Mouse (Mus musculus): Measurements from ENCODE around the gene Cgnl1. TPM values are rescaled to one million over a fixed set of nuclear protein-coding genes. Genes with fewer than 3 reads are reported as not detected.
A peak's percentile ranks its signal among the peaks of the same experiment; 100 is the strongest.

Cgnl1 gene
- polyA plus RNA-seq, 1 experiment from 2014 or later: 5.7 TPM

- H3K4me1 ChIP-seq (replicated peaks): peaks cover 14% of the 10 kb centered on the region; the same call in 1 of the 2 replicates
- DNase-seq (ENCODE audit: low spot score): no peak
- no peaks in the 10 kb centered on the region for H3K9me3 ChIP-seq
- H3K36me3 ChIP-seq: no peaks in the 10 kb centered on the region
- H3K4me3 ChIP-seq: no peak overlapping the region
- no peaks in the 10 kb centered on the region for H3K27me3 ChIP-seq (ENCODE audit: insufficient read depth, poor library complexity, severe bottlenecking)
- H3K27ac ChIP-seq: no peak overlapping the region
- 76% methylated on average over 3 of the region's 3 CpGs for WGBS
Observed at GRCm38 (mm10) chr9:71737257-71738023, 34.0 kb downstream of the Cgnl1 start.

GRCm38 (mm10) chr9:71735886-71736285 lies 35.5 kb downstream of the Cgnl1 start:
- WGBS: 89% methylated on average over 7 of the region's 7 CpGs
- peaks cover 14% of the 10 kb centered on the region; the same call in 1 of the 2 replicates for H3K4me1 ChIP-seq (replicated peaks)
- H3K27me3 ChIP-seq (ENCODE audit: insufficient read depth, poor library complexity, severe bottlenecking): no peaks in the 10 kb centered on the region
- H3K27ac ChIP-seq: no peak overlapping the region
- H3K4me3 ChIP-seq: no peak overlapping the region
- no peaks in the 10 kb centered on the region for H3K36me3 ChIP-seq
- no peaks in the 10 kb centered on the region for H3K9me3 ChIP-seq
- no peak for DNase-seq (ENCODE audit: low spot score)

GRCm38 (mm10) chr9:71733559-71733958 lies 37.8 kb downstream of the Cgnl1 start:
- Histone ChIP-seq H3K4me1 (replicated peaks) (peaks cover 11% of the 10 kb centered on the region; the same call in 1 of the 2 replicates), H3K27me3 (ENCODE audit: insufficient read depth, poor library complexity, severe bottlenecking) (no peaks in the 10 kb centered on the region), H3K27ac (no peak overlapping the region), H3K36me3 (no peaks in the 10 kb centered on the region), H3K4me3 (no peak overlapping the region), H3K9me3 (no peaks in the 10 kb centered on the region)
- WGBS: 75% methylated on average over 2 of the region's 2 CpGs
- DNase-seq (ENCODE audit: low spot score): no peak

GRCm38 (mm10) chr9:71728822-71729311 lies 42.5 kb downstream of the Cgnl1 start:
- 0 out of 2 replicates have a peak, but pooled peaks cover 4% of the 10 kb centered on the region for H3K36me3 ChIP-seq
- no peaks in the 10 kb centered on the region for H3K9me3 ChIP-seq
- H3K4me3 ChIP-seq: no peak overlapping the region
- 81% methylated on average over 5 of the region's 5 CpGs for WGBS
- DNase-seq (ENCODE audit: low spot score): no peak
- no peaks in the 10 kb centered on the region for H3K27me3 ChIP-seq (ENCODE audit: insufficient read depth, poor library complexity, severe bottlenecking)
- H3K27ac ChIP-seq: no peak overlapping the region
- H3K4me1 ChIP-seq (replicated peaks): 0 out of 2 replicates have a peak, but pooled peaks cover 3% of the 10 kb centered on the region

- DNase-seq (ENCODE audit: low spot score): no peak
- 0 out of 2 replicates have a peak, but pooled peaks cover 4% of the 10 kb centered on the region for H3K36me3 ChIP-seq
- H3K4me3 ChIP-seq: no peak overlapping the region
- no peaks in the 10 kb centered on the region for H3K9me3 ChIP-seq
- no peak overlapping the region for H3K27ac ChIP-seq
- WGBS: 81% methylated on average over 4 of the region's 4 CpGs
- H3K4me1 ChIP-seq (replicated peaks): no peaks in the 10 kb centered on the region
- H3K27me3 ChIP-seq (ENCODE audit: insufficient read depth, poor library complexity, severe bottlenecking): no peaks in the 10 kb centered on the region
Observed at GRCm38 (mm10) chr9:71727233-71727632, 44.2 kb downstream of the Cgnl1 start.

GRCm38 (mm10) chr9:71726121-71726520 lies 45.3 kb downstream of the Cgnl1 start:
- 0 out of 2 replicates have a peak, but pooled peaks cover 4% of the 10 kb centered on the region for H3K36me3 ChIP-seq
- H3K9me3 ChIP-seq: no peaks in the 10 kb centered on the region
- H3K4me3 ChIP-seq: no peak overlapping the region
- 0 out of 2 replicates have a peak, but pooled peaks cover 3% of the 10 kb centered on the region for H3K4me1 ChIP-seq (replicated peaks)
- no peak overlapping the region for H3K27ac ChIP-seq
- 89% methylated on average over 3 of the region's 3 CpGs for WGBS
- no peak for DNase-seq (ENCODE audit: low spot score)
- no peaks in the 10 kb centered on the region for H3K27me3 ChIP-seq (ENCODE audit: insufficient read depth, poor library complexity, severe bottlenecking)

- H3K4me3 ChIP-seq: no peak overlapping the region
- 0 out of 2 replicates have a peak, but pooled peaks cover 4% of the 10 kb centered on the region for H3K36me3 ChIP-seq
- peaks cover 14% of the 10 kb centered on the region; the same call in 1 of the 2 replicates for H3K4me1 ChIP-seq (replicated peaks)
- H3K27ac ChIP-seq: no peak overlapping the region
- no peak for DNase-seq (ENCODE audit: low spot score)
- H3K27me3 ChIP-seq (ENCODE audit: insufficient read depth, poor library complexity, severe bottlenecking): no peaks in the 10 kb centered on the region
- WGBS: 82% methylated on average over 3 of the region's 3 CpGs
- H3K9me3 ChIP-seq: no peaks in the 10 kb centered on the region
Observed at GRCm38 (mm10) chr9:71722366-71722765, 49.0 kb downstream of the Cgnl1 start.

GRCm38 (mm10) chr9:71716995-71717394 lies 54.4 kb downstream of the Cgnl1 start:
- H3K4me1 ChIP-seq (replicated peaks): peaks cover 14% of the 10 kb centered on the region; the same call in 1 of the 2 replicates
- H3K27ac ChIP-seq: no peak overlapping the region
- no peak for DNase-seq (ENCODE audit: low spot score)
- no peaks in the 10 kb centered on the region for H3K27me3 ChIP-seq (ENCODE audit: insufficient read depth, poor library complexity, severe bottlenecking)
- WGBS: 72% methylated on average over 5 of the region's 5 CpGs
- H3K36me3 ChIP-seq: no peaks in the 10 kb centered on the region
- H3K9me3 ChIP-seq: no peaks in the 10 kb centered on the region
- no peak overlapping the region for H3K4me3 ChIP-seq

GRCm38 (mm10) chr9:71710776-71711175 lies 60.6 kb downstream of the Cgnl1 start:
- Histone ChIP-seq H3K27me3 (ENCODE audit: insufficient read depth, poor library complexity, severe bottlenecking) (no peaks in the 10 kb centered on the region), H3K36me3 (no peaks in the 10 kb centered on the region), H3K9me3 (no peaks in the 10 kb centered on the region), H3K4me1 (replicated peaks) (no peaks in the 10 kb centered on the region; the same call in 1 of the 2 replicates), H3K4me3 (no peak overlapping the region), H3K27ac (peak overlapping the region; percentile 59; the same call in 1 of the 2 replicates)
- 81% methylated on average over 10 of the region's 10 CpGs for WGBS
- no peak for DNase-seq (ENCODE audit: low spot score)

- no peaks in the 10 kb centered on the region for H3K27me3 ChIP-seq (ENCODE audit: insufficient read depth, poor library complexity, severe bottlenecking)
- H3K4me1 ChIP-seq (replicated peaks): no peaks in the 10 kb centered on the region; the same call in 1 of the 2 replicates
- DNase-seq (ENCODE audit: low spot score): no peak
- no peak overlapping the region for H3K27ac ChIP-seq
- 0 out of 2 replicates have a peak, but pooled peaks cover 4% of the 10 kb centered on the region for H3K36me3 ChIP-seq
- H3K9me3 ChIP-seq: no peaks in the 10 kb centered on the region
- no peak overlapping the region for H3K4me3 ChIP-seq
- 91% methylated on average over 11 of the region's 11 CpGs for WGBS
Observed at GRCm38 (mm10) chr9:71709199-71709598, 62.2 kb downstream of the Cgnl1 start.

- no peak overlapping the region for H3K27ac ChIP-seq
- H3K36me3 ChIP-seq: 0 out of 2 replicates have a peak, but pooled peaks cover 4% of the 10 kb centered on the region
- H3K27me3 ChIP-seq (ENCODE audit: insufficient read depth, poor library complexity, severe bottlenecking): no peaks in the 10 kb centered on the region
- H3K4me3 ChIP-seq: no peak overlapping the region
- DNase-seq (ENCODE audit: low spot score): no peak
- no peaks in the 10 kb centered on the region; the same call in 1 of the 2 replicates for H3K4me1 ChIP-seq (replicated peaks)
- 84% methylated on average over 7 of the region's 7 CpGs for WGBS
- H3K9me3 ChIP-seq: no peaks in the 10 kb centered on the region
Observed at GRCm38 (mm10) chr9:71707989-71708388, 63.4 kb downstream of the Cgnl1 start.

- no peaks in the 10 kb centered on the region for H3K27me3 ChIP-seq (ENCODE audit: insufficient read depth, poor library complexity, severe bottlenecking)
- WGBS: 89% methylated on average over 13 of the region's 13 CpGs
Observed at GRCm38 (mm10) chr9:71704332-71705014, 66.9 kb downstream of the Cgnl1 start.

More at GRCm38 (mm10) chr9:71704332-71705014, 66.9 kb downstream of the Cgnl1 start:
- DNase-seq (ENCODE audit: low spot score): no peak
- no peaks in the 10 kb centered on the region for H3K4me1 ChIP-seq (replicated peaks)
- H3K27ac ChIP-seq: no peak overlapping the region
- no peaks in the 10 kb centered on the region for H3K9me3 ChIP-seq
- no peak overlapping the region for H3K4me3 ChIP-seq
- H3K36me3 ChIP-seq: 0 out of 2 replicates have a peak, but pooled peaks cover 4% of the 10 kb centered on the region

Measured in hindbrain, embryonic 10.5 days (tissue).